Mouse (Mus musculus): Measurements from ENCODE around the gene Klf15. TPM values are rescaled to one million over a fixed set of nuclear protein-coding genes. Genes with fewer than 3 reads are reported as not detected.
A peak's percentile ranks its signal among the peaks of the same experiment; 100 is the strongest.

Gene Klf15
- polyA plus RNA-seq, 1 experiment from 2014 or later, result 6.8 TPM

- Histone ChIP-seq H3K27me3 (no peaks in the 10 kb centered on the region), H3K4me2 (replicated peaks) (no peak overlapping the region), H3K9me3 (replicated peaks) (no peaks in the 10 kb centered on the region), H3K9ac (no peak overlapping the region), H3K4me1 (peaks cover 6% of the 10 kb centered on the region; the same call in 1 of the 2 replicates), H3K27ac (replicated peaks) (no peak overlapping the region), H3K4me3 (replicated peaks) (no peak overlapping the region), H3K36me3 (no peaks in the 10 kb centered on the region)
- WGBS, result 86% methylated on average over 3 of the region's 3 CpGs
- ATAC-seq (ENCODE audit: insufficient number of reproducible peaks, low FRiP score, low TSS enrichment, low read depth), result no peak
Observed at GRCm38 (mm10) chr6:90494566-90494965, 32.2 kb downstream of the Klf15 start.

DNA sequence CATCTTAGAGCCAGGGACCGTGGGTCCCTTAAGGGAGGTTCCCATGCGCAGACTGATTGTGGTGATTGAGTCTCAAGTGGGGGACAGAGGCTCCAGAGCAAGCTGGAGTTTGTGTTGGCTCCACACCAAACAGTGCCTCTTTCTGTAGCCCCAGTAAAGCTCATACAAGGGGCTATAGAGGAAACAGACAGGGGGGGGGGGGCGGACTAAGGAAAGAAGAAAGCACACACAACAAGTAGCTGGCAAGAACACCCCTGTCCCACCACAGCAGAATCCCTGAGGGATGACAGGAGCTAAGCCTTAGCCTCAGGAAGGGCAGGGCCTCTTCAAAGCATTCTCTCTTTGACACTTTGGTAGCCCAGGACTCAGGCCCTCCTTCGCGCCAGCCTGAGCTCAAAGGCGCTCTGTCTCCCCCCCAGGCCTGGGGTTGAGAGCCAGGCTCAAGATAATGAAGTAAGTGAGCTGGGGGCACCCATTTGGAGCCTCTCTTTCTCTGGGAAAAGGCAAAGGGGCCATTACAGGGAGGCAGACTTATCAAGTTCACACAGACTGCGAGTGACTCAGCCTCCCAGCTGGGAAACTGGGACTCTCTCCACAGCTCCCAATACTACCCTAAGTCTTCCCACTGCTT lies 33.0 kb downstream of the Klf15 start:
- Histone ChIP-seq H3K4me3 (replicated peaks) (no peak overlapping the region), H3K27ac (replicated peaks) (no peak overlapping the region), H3K4me2 (replicated peaks) (no peak overlapping the region), H3K9me3 (replicated peaks) (no peaks in the 10 kb centered on the region), H3K4me1 (peaks cover 6% of the 10 kb centered on the region; the same call in 1 of the 2 replicates), H3K27me3 (no peaks in the 10 kb centered on the region), H3K9ac (no peak overlapping the region), H3K36me3 (no peaks in the 10 kb centered on the region)
- no peak for ATAC-seq (ENCODE audit: insufficient number of reproducible peaks, low FRiP score, low TSS enrichment, low read depth)
- WGBS, result 43% methylated on average over 6 of the region's 7 CpGs

- Histone ChIP-seq H3K4me1 (peaks cover 6% of the 10 kb centered on the region; the same call in 1 of the 2 replicates), H3K4me3 (replicated peaks) (no peak overlapping the region), H3K4me2 (replicated peaks) (no peak overlapping the region), H3K9ac (no peak overlapping the region), H3K36me3 (no peaks in the 10 kb centered on the region), H3K27me3 (no peaks in the 10 kb centered on the region), H3K9me3 (replicated peaks) (no peaks in the 10 kb centered on the region), H3K27ac (replicated peaks) (no peak overlapping the region)
- ATAC-seq (ENCODE audit: insufficient number of reproducible peaks, low FRiP score, low TSS enrichment, low read depth), result no peak
- 46% methylated on average over 3 of the region's 3 CpGs for WGBS
Observed at GRCm38 (mm10) chr6:90496217-90496616, 33.8 kb downstream of the Klf15 start.

GRCm38 (mm10) chr6:90499509-90499908 lies 37.1 kb downstream of the Klf15 start:
- H3K4me1 ChIP-seq, result peaks cover 6% of the 10 kb centered on the region; the same call in 1 of the 2 replicates
- H3K27ac ChIP-seq (replicated peaks), result no peak overlapping the region
- no peak overlapping the region for H3K9ac ChIP-seq
- no peak for ATAC-seq (ENCODE audit: insufficient number of reproducible peaks, low FRiP score, low TSS enrichment, low read depth)
- H3K9me3 ChIP-seq (replicated peaks), result no peaks in the 10 kb centered on the region
- H3K36me3 ChIP-seq, result no peaks in the 10 kb centered on the region
- H3K4me3 ChIP-seq (replicated peaks), result no peak overlapping the region
- 56% methylated on average over 4 of the region's 4 CpGs for WGBS
- H3K27me3 ChIP-seq, result no peaks in the 10 kb centered on the region
- no peak overlapping the region for H3K4me2 ChIP-seq (replicated peaks)

DNA sequence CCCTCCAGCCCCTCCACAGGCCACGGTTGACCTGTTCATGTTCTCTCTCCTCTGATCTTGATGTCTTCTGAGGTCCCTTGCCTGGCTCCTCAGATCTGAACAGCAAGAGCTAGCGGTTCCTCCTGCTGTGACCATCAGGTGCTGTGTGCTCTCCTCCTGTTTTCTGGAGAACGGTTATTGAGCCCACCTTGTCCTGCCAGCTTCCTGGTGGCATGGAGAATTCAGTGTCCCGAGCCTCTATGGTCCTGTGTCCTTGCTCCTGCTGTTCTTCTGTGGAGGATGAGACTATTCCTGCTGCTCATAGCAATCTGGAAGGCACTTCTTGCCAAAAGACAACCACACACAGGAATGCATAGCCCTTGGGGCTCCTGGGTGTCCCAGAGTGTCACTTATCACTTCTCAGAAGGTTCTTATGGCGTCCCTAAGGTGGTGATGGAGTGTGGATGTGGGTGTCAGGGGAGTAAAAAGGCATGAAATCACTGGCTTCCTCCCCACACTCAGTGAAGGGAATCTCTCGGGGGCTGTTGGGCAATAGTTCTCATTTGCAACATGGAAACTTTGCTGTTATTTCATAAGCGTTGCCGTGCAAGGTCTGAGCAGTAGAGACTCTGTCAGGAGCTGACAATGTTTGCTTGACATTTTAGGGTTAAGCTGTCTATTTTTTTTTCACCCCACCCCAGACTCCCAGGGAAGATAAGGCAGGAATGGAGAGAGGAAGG lies 39.0 kb downstream of the Klf15 start:
- H3K4me1 ChIP-seq, result peaks cover 10% of the 10 kb centered on the region; the same call in 1 of the 2 replicates
- H3K27me3 ChIP-seq, result no peaks in the 10 kb centered on the region
- no peaks in the 10 kb centered on the region for H3K36me3 ChIP-seq
- 66% methylated on average over 8 of the region's 8 CpGs for WGBS
- H3K27ac ChIP-seq (replicated peaks), result no peak overlapping the region
- H3K4me2 ChIP-seq (replicated peaks), result no peak overlapping the region
- no peak overlapping the region for H3K4me3 ChIP-seq (replicated peaks)
- H3K9ac ChIP-seq, result no peak overlapping the region
- no peaks in the 10 kb centered on the region for H3K9me3 ChIP-seq (replicated peaks)
- no peak for ATAC-seq (ENCODE audit: insufficient number of reproducible peaks, low FRiP score, low TSS enrichment, low read depth)

DNA sequence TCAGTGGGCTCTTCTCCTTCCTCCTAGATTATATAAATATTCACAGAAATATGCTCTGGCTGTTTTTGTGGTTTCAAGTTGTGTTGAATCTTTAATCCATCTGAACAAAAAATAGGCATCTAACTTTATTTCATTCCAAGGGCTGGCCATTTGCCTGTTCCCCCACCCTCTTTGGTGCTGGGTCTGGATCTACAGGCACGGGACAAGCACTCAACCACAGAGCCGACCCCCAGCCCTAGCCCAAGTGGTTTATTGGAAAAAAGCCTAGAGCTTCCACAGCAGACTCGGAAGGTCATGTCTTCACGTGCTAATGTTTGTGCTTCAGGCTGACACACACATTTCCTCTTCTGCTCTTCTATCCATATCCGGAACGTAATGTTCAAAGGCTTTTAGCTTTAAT lies 43.5 kb downstream of the Klf15 start:
- H3K27me3 ChIP-seq, result no peaks in the 10 kb centered on the region
- ATAC-seq (ENCODE audit: insufficient number of reproducible peaks, low FRiP score, low TSS enrichment, low read depth), result no peak; the same call in 1 of the 2 replicates
- whole genome bisulfite sequencing, result 34% methylated on average over 6 of the region's 6 CpGs
- no peak overlapping the region for H3K9ac ChIP-seq
- H3K4me3 ChIP-seq (replicated peaks), result no peak overlapping the region
- H3K4me2 ChIP-seq (replicated peaks), result no peak overlapping the region
- H3K36me3 ChIP-seq, result no peaks in the 10 kb centered on the region
- no peaks in the 10 kb centered on the region for H3K9me3 ChIP-seq (replicated peaks)
- peaks cover 36% of the 10 kb centered on the region for H3K4me1 ChIP-seq
- peak overlapping the region; percentile 75 for H3K27ac ChIP-seq (replicated peaks)

GRCm38 (mm10) chr6:90506673-90507311 lies 44.4 kb downstream of the Klf15 start:
- peak overlapping the region; percentile 75 for H3K27ac ChIP-seq (replicated peaks)
- H3K9me3 ChIP-seq (replicated peaks), result no peaks in the 10 kb centered on the region
- WGBS, result 28% methylated on average over 16 of the region's 16 CpGs
- H3K4me1 ChIP-seq, result peaks cover 36% of the 10 kb centered on the region
- H3K4me2 ChIP-seq (replicated peaks), result peak overlapping the region; percentile 21; the same call in 1 of the 2 replicates
- no peaks in the 10 kb centered on the region for H3K27me3 ChIP-seq
- H3K4me3 ChIP-seq (replicated peaks), result no peak overlapping the region
- H3K36me3 ChIP-seq, result no peaks in the 10 kb centered on the region
- H3K9ac ChIP-seq, result no peak overlapping the region
- peak; percentile 40; the same call in 1 of the 2 replicates for ATAC-seq (ENCODE audit: insufficient number of reproducible peaks, low FRiP score, low TSS enrichment, low read depth)

GRCm38 (mm10) chr6:90507443-90507842 lies 45.1 kb downstream of the Klf15 start:
- Histone ChIP-seq H3K27ac (replicated peaks) (peak overlapping the region; percentile 75), H3K4me3 (replicated peaks) (no peak overlapping the region), H3K27me3 (no peaks in the 10 kb centered on the region), H3K36me3 (no peaks in the 10 kb centered on the region), H3K9ac (no peak overlapping the region), H3K9me3 (replicated peaks) (no peaks in the 10 kb centered on the region), H3K4me1 (peaks cover 36% of the 10 kb centered on the region), H3K4me2 (replicated peaks) (no peak overlapping the region)
- no peak for ATAC-seq (ENCODE audit: insufficient number of reproducible peaks, low FRiP score, low TSS enrichment, low read depth)

DNA sequence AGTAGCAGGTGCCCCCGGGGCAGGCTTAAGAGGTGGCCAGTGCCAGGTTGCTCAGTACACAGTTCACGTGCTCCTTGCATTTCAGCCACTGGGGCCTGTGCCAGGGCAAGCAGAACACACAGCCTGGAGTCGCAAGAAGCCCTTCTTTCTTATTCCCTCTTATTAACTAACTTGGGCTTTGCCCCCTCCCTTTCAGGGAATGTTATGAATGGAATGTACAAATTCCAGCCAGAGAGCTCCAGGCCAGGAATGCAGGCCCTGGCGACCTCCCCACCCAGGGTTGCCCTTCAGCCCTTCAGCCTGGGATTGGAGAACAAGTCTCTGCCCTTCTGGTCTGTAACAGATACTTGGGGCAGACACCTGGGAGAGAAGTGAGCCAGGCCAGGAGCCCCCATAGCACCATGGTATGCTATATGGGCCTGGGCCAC lies 45.8 kb downstream of the Klf15 start:
- 26% methylated on average over 4 of the region's 4 CpGs for WGBS
- H3K9ac ChIP-seq, result no peak overlapping the region
- H3K4me1 ChIP-seq, result peaks cover 36% of the 10 kb centered on the region
- peak; percentile 30; the same call in 1 of the 2 replicates for ATAC-seq (ENCODE audit: insufficient number of reproducible peaks, low FRiP score, low TSS enrichment, low read depth)
- H3K9me3 ChIP-seq (replicated peaks), result no peaks in the 10 kb centered on the region
- peak overlapping the region; percentile 75; the same call in 1 of the 2 replicates for H3K27ac ChIP-seq (replicated peaks)
- H3K36me3 ChIP-seq, result no peaks in the 10 kb centered on the region
- no peaks in the 10 kb centered on the region for H3K27me3 ChIP-seq
- no peak overlapping the region for H3K4me3 ChIP-seq (replicated peaks)
- H3K4me2 ChIP-seq (replicated peaks), result no peak overlapping the region

DNA sequence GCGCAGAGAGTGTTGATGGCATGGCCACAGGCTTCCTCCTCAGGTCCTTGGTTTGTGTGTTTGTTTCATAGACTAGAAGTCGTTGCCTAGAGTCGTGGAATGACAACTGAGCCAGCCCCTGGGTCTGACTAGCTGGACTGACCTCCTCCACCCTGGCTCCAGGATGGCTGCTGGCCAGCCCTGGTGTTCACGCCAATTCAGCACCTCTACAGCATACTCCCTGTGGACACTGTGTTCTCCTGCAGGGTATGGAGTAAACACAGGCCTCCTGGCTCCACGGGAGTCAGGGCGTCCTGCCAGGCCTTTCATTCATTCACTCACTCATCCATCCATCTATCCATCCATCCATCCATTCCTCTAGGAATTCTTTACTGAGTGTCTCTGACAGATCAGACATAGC lies 46.7 kb downstream of the Klf15 start:
- 58% methylated on average over 6 of the region's 6 CpGs for WGBS
- ATAC-seq (ENCODE audit: insufficient number of reproducible peaks, low FRiP score, low TSS enrichment, low read depth), result no peak
- Histone ChIP-seq H3K4me1 (peaks cover 36% of the 10 kb centered on the region), H3K4me3 (replicated peaks) (no peak overlapping the region), H3K4me2 (replicated peaks) (no peak overlapping the region), H3K9me3 (replicated peaks) (no peaks in the 10 kb centered on the region), H3K27ac (replicated peaks) (no peak overlapping the region), H3K27me3 (no peaks in the 10 kb centered on the region), H3K36me3 (no peaks in the 10 kb centered on the region), H3K9ac (no peak overlapping the region)

DNA sequence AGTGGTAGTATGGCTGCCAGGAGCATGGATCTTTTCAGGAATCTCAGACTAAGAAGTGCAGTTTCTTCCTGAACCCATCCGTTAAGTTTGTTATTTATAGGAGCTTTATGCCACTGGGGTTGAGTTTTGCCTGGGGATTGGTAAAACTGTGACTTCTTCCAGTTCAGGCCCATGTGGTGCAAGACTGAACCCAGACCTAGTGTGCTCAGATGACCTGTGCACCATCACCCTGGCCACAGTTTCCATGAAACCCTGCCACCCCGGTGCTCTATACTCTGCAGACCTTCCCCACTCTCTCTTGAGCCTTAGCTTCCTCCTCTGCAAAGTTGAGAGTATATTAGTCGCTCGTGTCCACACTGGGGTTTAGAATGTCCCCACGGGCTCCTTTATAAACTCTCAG lies 50.0 kb downstream of the Klf15 start:
- H3K4me2 ChIP-seq (replicated peaks), result no peak overlapping the region
- no peak overlapping the region for H3K9ac ChIP-seq
- no peaks in the 10 kb centered on the region for H3K27me3 ChIP-seq
- ATAC-seq (ENCODE audit: insufficient number of reproducible peaks, low FRiP score, low TSS enrichment, low read depth), result no peak
- no peak overlapping the region for H3K4me3 ChIP-seq (replicated peaks)
- H3K36me3 ChIP-seq, result no peaks in the 10 kb centered on the region
- H3K4me1 ChIP-seq, result peaks cover 16% of the 10 kb centered on the region
- WGBS, result 83% methylated on average over 5 of the region's 5 CpGs
- no peak overlapping the region for H3K27ac ChIP-seq (replicated peaks)
- H3K9me3 ChIP-seq (replicated peaks), result no peaks in the 10 kb centered on the region
